Mouse (Mus musculus) frontal cortex, postnatal 14 days (tissue): ENCODE measurements around the gene Ppip5k1.

Source experiments
- DNase-seq, 2 experiments: peaks; one replicate each; pipeline ENCODE4 v3.0.0; 2022; ENCODE audit warnings: low spot score in 2 of 2

Gene Ppip5k1

DNA sequence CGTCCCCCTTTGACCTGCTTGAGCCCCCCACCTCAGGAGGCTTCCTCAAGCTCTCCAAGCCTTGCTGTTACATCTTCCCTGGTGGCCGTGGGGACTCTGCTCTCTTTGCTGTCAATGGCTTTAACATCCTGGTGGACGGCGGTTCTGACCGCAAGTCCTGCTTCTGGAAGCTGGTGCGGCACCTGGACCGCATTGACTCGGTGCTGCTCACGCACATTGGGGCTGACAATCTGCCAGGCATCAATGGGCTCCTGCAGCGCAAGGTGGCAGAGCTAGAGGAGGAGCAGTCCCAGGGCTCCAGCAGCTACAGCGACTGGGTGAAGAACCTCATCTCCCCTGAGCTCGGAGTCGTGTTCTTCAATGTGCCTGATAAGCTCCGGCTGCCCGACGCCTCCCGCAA, 55.7 kb downstream of the Ppip5k1 start:
- DNase-seq, result no peak

DNA sequence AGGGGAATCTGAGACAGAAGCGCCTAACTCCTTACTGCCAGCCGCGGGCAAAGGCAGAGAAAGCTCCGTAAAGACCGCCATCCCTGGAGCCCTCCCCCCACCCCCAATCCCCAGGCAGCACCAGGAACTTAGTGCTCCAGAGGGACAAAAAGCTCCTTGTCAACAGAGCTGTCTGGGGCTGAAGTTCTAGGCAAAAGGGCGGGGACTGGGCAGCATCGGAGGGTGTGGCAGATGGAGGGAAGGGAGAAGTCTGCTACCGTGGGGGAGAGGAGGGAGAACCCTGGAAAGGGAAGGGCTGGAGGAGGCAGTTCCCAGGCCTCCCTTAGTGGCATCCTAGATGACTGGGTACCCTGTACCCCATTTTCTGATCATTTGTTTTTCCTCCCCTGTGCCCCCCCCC, 57.1 kb downstream of the Ppip5k1 start:
- no peak for DNase-seq

DNA sequence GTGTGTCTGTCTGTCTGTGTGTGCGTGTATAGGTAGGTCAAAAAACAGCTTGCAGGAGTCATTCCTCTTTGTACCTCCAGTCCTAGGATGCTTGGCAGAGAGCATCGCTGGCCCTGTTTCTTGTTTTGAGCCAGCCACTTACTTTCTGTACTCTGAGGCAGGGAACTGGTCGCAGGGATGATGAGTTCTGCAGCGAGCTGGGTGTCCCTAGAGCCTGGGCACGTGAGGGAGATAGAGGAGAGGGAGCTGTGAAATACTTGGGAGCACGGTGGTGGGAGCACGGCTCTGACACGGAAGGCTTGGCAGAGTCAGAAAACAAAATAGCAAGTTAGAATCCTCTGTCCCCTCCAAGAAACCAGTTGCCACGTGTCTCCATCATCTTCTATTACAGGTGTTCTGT, 57.5 kb downstream of the Ppip5k1 start:
- DNase-seq, result no peak

DNA sequence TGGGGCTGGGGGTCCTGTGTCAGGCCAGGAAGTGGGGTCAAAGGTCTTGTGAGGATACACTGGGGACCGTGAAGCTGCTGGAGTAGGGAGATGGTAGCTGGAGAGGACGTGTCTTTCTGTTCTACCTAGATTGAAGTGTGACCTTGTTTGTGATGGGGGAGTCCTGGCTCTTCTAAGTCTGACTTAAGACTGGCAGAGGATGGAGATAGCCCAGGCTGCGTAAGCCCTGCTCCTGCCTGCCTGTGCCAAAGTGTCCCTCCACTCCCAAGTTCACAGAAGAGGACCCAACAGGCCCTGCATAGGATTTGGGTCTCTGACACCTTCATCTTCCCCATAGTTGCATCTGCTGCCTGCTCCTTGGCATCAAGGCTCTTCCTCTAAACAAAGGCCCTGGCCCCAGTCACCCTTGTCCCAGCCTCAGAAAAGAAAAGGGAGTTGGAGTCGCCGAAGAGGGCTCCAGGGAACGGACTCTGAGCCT, 58.4 kb downstream of the Ppip5k1 start:
- no peak for DNase-seq

DNA sequence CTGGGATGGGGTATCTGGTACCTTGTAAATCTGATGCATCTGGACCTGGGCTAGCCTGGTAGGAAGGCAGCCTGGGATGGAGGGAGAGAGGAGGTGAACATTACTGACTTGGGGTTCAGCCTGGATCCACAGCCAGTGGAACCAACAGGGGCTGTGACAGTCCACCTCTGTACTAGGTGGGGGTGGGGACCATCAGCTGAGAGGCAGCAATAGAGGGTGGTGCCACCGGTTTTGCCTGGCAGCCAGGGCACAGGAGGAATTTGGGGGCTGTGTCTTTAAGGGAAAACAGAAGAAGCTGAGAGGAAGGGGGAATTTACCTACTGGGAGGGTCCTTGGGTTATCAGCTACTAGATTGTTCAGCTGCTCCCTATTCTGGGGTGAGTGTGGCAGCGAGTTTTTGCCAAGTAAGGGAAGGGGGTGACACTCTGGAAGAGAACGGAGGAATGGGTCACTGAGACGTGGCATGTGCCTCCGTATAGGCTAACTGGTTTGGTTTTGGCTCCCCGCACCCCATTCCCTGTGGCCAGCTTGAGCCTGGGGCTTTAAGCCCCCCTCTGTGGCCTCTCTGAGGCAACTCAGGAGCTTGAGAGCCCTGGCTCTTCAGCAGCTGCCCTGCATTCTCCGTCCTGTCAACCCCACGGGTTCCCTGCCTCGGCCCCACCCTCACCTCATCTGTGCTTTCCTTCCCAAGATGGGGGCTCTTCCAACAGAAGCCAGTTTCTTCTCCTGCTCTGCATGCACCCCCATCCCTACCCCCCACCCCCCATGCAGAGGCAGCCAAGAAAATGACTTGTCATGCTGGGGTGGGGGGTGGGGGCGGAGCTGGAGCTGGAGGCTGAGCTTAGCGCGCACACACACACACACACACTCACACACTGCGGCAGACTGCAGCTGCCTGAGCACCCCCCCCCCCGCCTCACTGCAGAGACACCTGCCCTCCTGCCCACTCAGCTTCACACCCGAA, 59.3 kb downstream of the Ppip5k1 start:
- peak in 1 of 2 experiments; percentile 25 for DNase-seq

DNA sequence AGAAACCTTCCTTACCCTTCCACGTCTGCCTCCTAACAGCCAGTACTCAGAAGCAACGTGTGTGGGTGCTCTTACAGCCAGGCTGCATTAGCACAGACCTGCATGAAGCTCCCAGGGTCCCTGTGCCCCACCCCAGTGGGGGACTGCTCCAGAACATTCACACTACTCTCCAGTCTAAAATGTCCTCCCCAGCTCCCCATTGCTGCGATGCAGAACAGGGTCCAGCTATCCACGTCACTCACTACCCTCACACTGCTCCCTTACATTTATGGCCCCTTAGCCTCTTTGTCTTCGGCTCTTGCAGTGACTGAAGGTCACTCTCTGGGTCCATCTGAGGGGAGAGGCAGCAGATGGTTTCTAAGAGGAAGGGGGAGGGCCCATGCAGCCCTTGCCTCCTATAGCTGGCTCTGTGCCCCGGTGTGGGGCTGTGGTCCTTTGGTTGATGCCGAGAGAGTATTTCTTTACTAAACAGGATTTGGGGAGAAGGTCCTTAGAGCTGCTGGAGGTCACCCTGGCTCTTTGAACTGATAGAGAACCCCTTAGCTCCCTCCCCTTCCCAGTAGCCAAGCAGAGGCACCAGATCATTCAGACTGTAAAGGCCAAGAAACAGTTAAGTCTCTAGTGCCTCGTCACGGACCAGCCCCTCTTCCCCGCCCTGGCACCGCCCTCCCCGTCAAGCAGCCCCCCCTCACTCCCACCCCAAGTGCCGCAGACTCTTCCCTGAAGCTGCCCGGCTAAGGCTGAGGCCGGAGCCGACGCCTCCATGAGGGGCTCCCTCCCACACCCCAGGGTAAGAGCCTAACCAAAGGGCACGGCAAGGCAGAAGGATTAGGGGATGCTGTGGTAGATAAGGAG, 60.2 kb downstream of the Ppip5k1 start:
- peak in 1 of 2 experiments; percentile 64 for DNase-seq

DNA sequence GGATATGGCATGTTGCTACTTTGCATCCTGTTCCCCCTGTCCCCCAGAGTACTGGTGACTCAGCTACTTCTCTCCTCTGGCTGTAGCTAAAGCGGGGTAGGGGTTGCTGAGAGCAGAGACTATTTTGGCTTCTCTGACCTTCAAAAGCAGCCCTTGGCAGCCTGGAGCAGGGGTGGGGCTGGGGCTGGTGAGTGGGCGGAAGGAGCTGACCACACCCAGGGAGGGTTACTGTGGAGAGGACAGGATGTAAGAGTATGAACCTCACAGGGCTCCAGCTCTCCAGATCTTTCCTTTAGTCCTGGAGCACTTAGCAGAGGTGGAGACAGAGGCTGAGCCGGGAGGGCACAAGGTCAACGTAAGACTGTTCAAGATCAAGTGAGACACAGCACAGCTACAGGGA, 61.0 kb downstream of the Ppip5k1 start:
- DNase-seq, result no peak

DNA sequence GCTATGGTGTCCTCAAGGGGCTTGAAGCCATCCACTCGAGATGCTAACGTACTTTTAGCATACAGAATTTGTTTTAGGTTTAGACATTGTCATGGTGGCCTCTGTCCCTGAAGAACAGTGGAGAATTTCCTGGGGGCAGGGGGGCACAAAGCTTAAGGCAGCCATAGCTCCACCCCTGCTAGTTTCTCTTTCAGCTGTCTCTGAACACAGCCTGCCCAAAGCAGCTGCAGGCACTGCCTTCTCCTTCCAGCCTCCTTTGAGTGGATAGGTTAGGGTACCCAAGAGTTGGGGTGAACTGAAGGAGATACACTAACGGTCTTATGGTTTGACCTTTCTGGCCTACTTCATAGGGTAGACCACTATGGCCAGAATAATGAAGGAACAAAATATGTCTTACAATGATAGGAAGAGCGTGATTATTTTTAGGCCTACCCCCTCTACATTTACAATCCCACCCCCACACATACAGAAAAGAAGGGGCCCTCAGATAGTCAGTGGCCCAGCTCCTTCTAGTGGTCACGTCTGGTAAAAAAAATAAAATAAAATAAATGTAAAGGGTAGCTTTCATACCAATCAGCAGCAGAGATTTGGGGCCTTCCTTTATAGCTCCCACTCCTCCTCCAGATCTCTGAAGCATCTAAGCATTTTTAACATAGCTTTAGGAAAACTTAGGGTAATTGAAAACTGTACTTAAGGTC, 62.7 kb downstream of the Ppip5k1 start:
- DNase-seq, result no peak

DNA sequence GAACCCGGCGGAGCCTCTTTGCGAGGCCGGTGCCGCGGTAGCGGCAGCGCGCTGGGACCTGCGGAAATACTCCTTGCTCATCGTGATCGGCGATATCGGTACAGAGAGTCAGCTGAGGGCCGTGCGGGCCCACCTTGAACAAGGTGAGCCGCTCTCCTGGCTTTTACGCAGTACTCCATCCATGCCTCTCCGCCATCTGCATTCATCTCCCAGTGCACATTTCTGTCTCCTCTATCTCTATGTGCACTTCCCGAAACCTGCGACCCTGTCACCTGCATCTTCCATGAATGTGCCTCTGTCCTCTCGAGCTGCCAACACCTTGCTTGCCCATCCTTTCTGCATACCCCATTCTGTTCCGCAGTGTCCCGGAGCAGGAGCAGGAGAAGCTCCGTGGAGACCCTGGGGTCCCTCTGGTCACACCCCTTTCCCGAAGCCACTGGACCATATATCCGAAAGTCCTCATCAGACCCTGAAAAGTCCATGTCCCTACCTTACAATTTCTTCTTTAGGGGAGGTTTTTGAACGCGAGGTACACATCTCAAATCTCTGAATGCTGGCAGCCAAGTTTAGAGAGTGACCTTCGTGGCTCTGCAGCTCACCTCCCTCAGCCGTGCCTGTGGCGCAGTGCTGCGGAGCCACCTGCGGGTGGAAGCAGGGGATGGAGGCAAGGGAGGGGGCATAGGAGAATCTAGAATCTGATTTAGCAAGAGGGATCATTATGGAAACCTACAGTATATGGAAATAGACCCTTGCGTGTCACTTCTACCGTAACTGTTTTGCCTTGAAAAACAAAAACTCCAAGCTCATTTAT, 65.3 kb downstream of the Ppip5k1 start:
- DNase-seq, result no peak

DNA sequence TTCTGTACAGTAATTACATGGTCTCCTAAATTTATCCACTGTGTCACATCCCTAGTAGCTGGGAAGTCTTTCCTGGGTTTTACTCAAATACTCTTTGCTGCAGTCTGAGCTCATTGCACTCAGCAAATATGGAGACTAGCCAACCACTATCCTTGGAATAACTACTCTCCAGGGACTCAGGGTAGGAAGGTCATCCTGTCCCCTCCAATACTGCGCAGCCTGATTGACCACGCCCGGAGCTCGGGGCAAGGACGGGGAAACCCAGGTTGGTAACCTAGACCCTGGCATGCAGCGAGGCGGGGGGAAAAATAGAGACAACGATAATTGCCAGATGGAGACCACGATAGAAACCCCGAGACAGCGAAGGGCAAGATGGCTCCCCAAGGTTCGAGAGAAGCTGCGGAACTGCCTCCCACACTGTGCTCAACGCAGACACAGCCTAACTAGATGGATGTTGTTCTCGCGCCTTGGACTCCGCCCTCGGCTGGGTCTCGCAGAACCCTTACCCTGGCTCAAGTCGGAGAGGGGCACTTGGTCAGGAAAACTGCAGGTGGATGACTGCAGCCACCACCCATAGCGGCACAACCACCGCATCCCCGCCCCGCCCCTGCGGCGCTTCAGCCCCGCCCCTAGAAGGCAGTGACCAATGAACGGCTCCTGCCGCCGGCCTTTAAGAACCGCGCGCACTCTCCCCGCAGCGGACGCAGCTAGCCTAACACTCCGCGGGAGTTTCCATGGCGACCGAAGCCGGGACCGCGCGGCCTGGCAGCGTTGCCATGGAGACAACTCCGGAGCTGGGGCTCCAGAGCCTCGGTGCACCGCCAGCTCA, 66.1 kb downstream of the Ppip5k1 start, which contains the start of gene Map1a:
TSS of gene Map1a (plus strand) at position 700 of the 829 bp plus-strand sequence.
- DNase-seq, result peak; percentile 94 to 97

DNA sequence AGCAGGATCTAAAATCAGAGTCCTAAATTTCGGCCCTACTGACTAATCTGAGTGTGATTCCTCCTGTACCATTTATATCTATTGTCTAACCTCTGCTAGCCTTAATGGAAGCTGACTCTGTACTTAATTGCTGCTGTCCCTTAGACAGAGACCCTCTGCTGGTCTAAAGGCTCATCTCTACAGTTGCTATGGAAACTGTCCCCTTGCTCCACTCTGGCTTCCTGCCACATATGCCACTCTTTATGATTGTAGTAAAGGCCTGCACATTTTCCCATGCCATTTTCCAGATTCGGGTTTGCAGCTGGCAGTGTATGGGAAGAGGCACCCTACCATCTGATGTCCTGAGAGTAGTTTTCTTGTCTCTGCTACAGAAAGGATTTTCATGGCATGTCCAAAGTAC, 67.3 kb downstream of the Ppip5k1 start:
- DNase-seq, result no peak

DNA sequence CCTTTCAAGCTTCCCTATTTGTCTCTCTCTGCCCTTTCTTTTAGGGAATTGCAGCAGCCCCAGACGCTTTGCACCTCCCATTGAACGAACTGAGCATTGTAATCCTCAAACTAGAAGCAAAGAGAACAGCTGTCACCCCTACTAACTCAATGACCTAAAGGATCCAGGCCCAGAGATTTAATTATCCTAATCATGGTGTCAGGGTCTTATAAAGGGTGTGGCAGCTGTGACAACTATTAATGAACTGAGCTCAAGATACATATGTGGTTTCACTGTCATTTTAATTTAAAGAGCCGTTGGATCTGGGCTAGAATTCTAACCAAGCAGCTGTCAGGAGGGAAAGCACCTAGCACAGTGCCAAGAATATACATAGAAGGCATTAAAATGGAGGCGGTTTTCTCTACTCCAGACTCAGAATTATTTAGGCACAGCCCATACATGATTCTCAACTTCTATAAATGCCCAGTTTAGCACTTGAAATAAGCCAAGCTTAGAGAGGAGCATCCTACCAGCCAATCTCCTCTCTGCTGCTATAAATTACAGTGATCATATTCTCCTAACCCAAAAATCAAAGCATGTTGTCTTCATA, 83.2 kb downstream of the Ppip5k1 start:
- peak in 1 of 2 experiments; percentile 14 for DNase-seq

DNA sequence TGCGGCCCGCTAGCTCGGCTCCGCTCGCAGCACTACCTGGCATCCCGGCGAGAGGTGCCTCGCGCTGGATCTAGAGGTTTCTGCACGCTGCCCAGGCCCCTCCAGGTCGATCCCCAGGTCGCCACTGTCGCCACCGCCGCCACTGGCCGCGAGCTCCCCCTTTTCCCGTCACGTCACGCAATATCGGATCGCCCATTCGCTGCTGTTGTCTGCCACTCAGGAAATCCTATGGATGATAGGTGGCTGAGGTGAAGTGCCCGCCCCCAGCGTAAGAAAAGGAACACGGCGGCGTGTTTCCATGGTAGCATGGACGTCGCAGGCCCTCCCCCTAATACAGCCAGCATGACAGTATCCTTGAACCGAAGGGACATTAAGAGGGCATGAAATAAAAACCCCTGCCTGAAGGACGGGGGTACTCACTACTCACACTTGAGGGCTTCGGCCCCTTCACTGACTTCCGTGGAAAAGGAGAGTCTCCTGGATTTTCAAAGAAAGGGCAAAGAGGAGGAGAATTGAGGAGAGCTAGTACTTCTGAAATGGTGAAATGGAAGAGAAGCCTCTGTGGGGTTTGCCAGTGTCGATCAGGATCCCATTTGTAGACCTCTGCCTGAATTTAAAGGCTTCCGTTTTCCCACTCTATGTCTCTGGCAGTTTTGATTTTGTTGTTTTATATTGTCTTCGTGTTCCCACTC, 83.8 kb downstream of the Ppip5k1 start, which contains the start of gene Trp53bp1:
TSS of gene Trp53bp1 (minus strand) at position 172 of the 692 bp plus-strand sequence.
- DNase-seq, result peak; percentile 92 to 94

DNA sequence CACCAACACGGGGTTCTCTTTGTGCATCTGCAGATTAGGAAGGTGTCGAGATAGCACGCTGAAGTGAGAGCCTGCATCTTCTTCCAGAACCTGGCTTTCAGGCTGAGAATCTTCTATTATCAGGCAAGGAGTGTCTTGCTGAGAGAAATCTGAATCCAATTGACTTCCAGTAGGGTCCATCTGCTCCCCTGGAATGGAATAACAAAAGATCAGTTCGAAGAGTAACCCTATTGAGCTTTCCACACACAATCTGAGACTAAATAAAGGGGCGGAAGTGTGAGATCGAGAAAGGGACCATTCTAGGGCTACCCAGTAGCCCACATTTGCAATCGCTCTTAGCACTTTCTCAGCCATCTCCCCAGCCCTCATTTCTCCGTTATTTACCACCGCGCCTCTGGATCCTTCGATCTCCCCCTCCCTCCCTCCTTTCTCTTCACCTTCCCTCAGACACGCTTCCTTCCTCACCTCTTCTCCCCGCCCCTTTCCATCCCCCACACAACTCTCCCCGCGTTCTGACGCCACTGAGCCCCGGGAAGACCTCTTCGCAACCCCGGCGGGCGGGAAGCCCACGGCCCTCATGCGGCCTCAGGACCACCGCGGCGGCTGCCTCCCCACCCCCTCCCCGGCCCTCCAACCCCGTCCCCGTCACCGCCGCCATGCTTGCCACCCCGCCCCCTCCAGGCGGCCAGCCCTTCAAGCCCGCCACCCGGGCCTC, 84.5 kb downstream of the Ppip5k1 start:
- no peak for DNase-seq

DNA sequence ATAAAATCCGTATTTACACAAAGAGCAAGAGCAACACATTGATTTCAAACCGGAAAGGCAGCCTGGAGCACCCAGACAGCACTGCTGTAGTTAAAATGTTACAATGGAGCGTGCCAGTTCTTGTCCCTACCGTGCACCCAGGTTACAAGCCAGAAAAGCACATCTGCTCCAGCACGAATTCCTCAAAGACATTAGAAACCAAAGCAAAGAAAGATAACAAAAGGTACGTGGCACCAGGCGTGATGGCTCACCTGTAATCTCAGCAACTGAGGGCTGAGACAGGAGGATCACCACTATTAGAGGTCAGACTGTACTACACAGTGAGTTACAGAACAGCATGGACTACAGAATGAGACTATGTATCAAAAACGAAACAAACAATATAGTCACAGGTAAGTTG, 86.8 kb downstream of the Ppip5k1 start:
- DNase-seq, result no peak
